Mouse (Mus musculus): ENCODE results near the gene Sept4.

GRCm38 (mm10) chr11:87524780-87525179 lies 43.9 kb upstream of the Sept4 start:
- TF ChIP-seq MYB (IDR thresholded peaks at IDR 0.05; ENCODE audit: low read depth, low read length) (no peak), MAX (IDR thresholded peaks at IDR 0.05; ENCODE audit: low read length) (no peak), ZC3H11A (IDR thresholded peaks at IDR 0.05; ENCODE audit: low read depth, low read length) (no peak), EP300 (IDR thresholded peaks at IDR 0.05; ENCODE audit: low read depth in 1 of 2, low read length in 2 of 2) (no peak), E2F4 (IDR thresholded peaks at IDR 0.05; ENCODE audit: borderline replicate concordance, low read depth, low read length) (no peak), GATA1 (IDR thresholded peaks at IDR 0.05; ENCODE audit: low read depth, low read length) (no peak), POLR2A (IDR thresholded peaks at IDR 0.05; ENCODE audit: control insufficient read depth in 1 of 2, insufficient read depth in 1 of 2, low read depth in 1 of 2, low read length in 2 of 2, poor library complexity in 1 of 2) (no peak), CHD1 (IDR thresholded peaks at IDR 0.05; ENCODE audit: low read depth, low read length) (no peak), CTCF (IDR thresholded peaks at IDR 0.05 in 2 of 3, conservative IDR thresholded peaks at IDR 0.05 in 1 of 3; ENCODE audit: control insufficient read depth in 1 of 3, insufficient read depth in 1 of 3, low read depth in 2 of 3, low read length in 3 of 3, poor library complexity in 1 of 3, severe bottlenecking in 1 of 3) (no peak), USF1 (IDR thresholded peaks at IDR 0.05; ENCODE audit: low read depth, low read length) (no peak), USF2 (IDR thresholded peaks at IDR 0.05; ENCODE audit: borderline replicate concordance in 1 of 2, insufficient read depth in 1 of 2, low read depth in 1 of 2, low read length in 2 of 2) (no peak), MYC (IDR thresholded peaks at IDR 0.05; ENCODE audit: low read depth, low read length) (no peak), MEF2A (IDR thresholded peaks at IDR 0.05; ENCODE audit: extremely low read depth, insufficient replicate concordance, low read depth, low read length, poor library complexity, severe bottlenecking) (no peak), ZNF384 (IDR thresholded peaks at IDR 0.05; ENCODE audit: low read depth, low read length) (no peak)

All from MEL (cell line).